Mouse (Mus musculus) CH12.LX (cell line): Measurements from ENCODE around the gene L3mbtl2.

Experiments
- BHLHE40 ChIP-seq: IDR thresholded peaks from 2 replicates; pipeline ENCODE4 v1.6.1; 2011; ENCODE audit warnings: mild to moderate bottlenecking, low read depth, low read length, improper control_type of control experiment
- CTCF ChIP-seq, 2 experiments: IDR thresholded peaks in 1 of 2; conservative IDR thresholded peaks in 1 of 2; 2 replicates each; pipeline ENCODE4 v1.5.1; 2011 to 2012; ENCODE audit warnings: low read depth in 2 of 2, low read length in 2 of 2, improper control_type of control experiment in 1 of 2, inconsistent platforms in 1 of 2, mild to moderate bottlenecking in 1 of 2, moderate library complexity in 1 of 2
- EP300 ChIP-seq: IDR thresholded peaks from 2 replicates; pipeline ENCODE4 v1.6.1; 2011; ENCODE audit warnings: low read length, improper control_type of control experiment
- IRF4 ChIP-seq: IDR thresholded peaks from 2 replicates; pipeline ENCODE4 v1.6.1; 2014; ENCODE audit warnings: low read depth, mild to moderate bottlenecking, inconsistent platforms, low read length, improper control_type of control experiment
- JUN ChIP-seq: IDR thresholded peaks from 2 replicates; pipeline ENCODE4 v1.6.1; 2011; ENCODE audit warnings: low read depth, mild to moderate bottlenecking, low read length, improper control_type of control experiment, moderate library complexity; ENCODE audit not compliant: insufficient read depth
- POLR2A ChIP-seq: IDR thresholded peaks from 2 replicates; pipeline ENCODE4 v1.6.1; 2011; ENCODE audit warnings: low read depth, mild to moderate bottlenecking, improper control_type of control experiment, low read length
- ZC3H11A ChIP-seq: IDR thresholded peaks from 2 replicates; pipeline ENCODE4 v1.6.1; 2012; ENCODE audit warnings: low read depth, mild to moderate bottlenecking, inconsistent platforms, low read length, improper control_type of control experiment
- ZNF384 ChIP-seq: IDR thresholded peaks from 2 replicates; pipeline ENCODE4 v1.6.1; 2012; ENCODE audit warnings: low read depth, low read length, improper control_type of control experiment, inconsistent platforms

- no peak for TF ChIP-seq JUN
- TF ChIP-seq POLR2A: no peak
- TF ChIP-seq CTCF (conservative IDR thresholded peaks at IDR 0.05 in 1 of 2, IDR thresholded peaks at IDR 0.05 in 1 of 2; ENCODE audit: low read depth in 2 of 2, low read length in 2 of 2): no peak
- no peak for TF ChIP-seq IRF4
- TF ChIP-seq ZC3H11A: no peak
- TF ChIP-seq EP300: no peak
- TF ChIP-seq BHLHE40: no peak
- TF ChIP-seq ZNF384: no peak
Observed at GRCm38 (mm10) chr15:81709686-81710085, 46.0 kb downstream of the L3mbtl2 start.
